ENCODE assay signal across 30 mouse cellular contexts in genomic region chr15:88370366-88370765, GRCm38 (mm10).
A peak's percentile ranks its signal among the peaks of the same experiment; 100 is the strongest.
DNase-seq lines count a peak whose midpoint lies in the region; ATAC-seq and TF ChIP-seq lines count a peak whose summit lies in the region.
"Had no signal": no experiment of that assay in that cellular context is flagged by ENCODE, and none has a peak within 500 bp of the region (broad histone marks: within the 10 kb centered on the region; RNA-seq: fewer than 3 reads in every experiment).

No protein-coding gene starts in this region.

- H3K4me2 ChIP-seq in forebrain, postnatal 0 days (ENCODE audit: low read depth): no peak overlapping the region
- H3K4me2 ChIP-seq: embryonic facial prominence, embryonic 13.5 days; forebrain, embryonic 15.5 days; heart, embryonic 12.5 days; hindbrain, embryonic 13.5 days; limb, embryonic 12.5 days; liver, embryonic 13.5 days; lung, embryonic 14.5 days; midbrain, embryonic 12.5 days; neural tube, embryonic 12.5 days had no signal

- no peaks in the 10 kb centered on the region for H3K36me3 ChIP-seq in forebrain, postnatal 0 days (ENCODE audit: insufficient read depth)
- H3K36me3 ChIP-seq: embryonic facial prominence, embryonic 13.5 days; forebrain, embryonic 10.5 days; forebrain, embryonic 15.5 days; heart, embryonic 12.5 days; hindbrain, embryonic 13.5 days; limb, embryonic 12.5 days; liver, embryonic 13.5 days; midbrain, embryonic 12.5 days; neural tube, embryonic 12.5 days had no signal

- WGBS in forebrain, postnatal 0 days: 79% methylated on average over 5 of the region's 5 CpGs

- no peak for ATAC-seq in forebrain, postnatal 0 days
- ATAC-seq: CD4-positive, CD25-positive, alpha-beta regulatory T cell, adult 4 months; forebrain, embryonic 15.5 days; intestine, embryonic 16.5 days had no signal

- no peaks in the 10 kb centered on the region for H3K9me3 ChIP-seq in forebrain, postnatal 0 days (ENCODE audit: low read length)
- H3K9me3 ChIP-seq: embryonic facial prominence, embryonic 13.5 days; forebrain, embryonic 10.5 days; forebrain, embryonic 15.5 days; heart, embryonic 12.5 days; hindbrain, embryonic 13.5 days; limb, embryonic 12.5 days; liver, embryonic 13.5 days; midbrain, embryonic 12.5 days; neural tube, embryonic 12.5 days had no signal

- no peak overlapping the region for H3K4me3 ChIP-seq in forebrain, postnatal 0 days (ENCODE audit: low read depth, low read length)
- H3K4me3 ChIP-seq: embryonic facial prominence, embryonic 13.5 days; forebrain, embryonic 10.5 days; forebrain, embryonic 15.5 days; heart, adult 2 months; heart, embryonic 12.5 days; hindbrain, embryonic 13.5 days; limb, embryonic 12.5 days; liver, embryonic 13.5 days; midbrain, embryonic 12.5 days; myocyte; neural tube, embryonic 12.5 days had no signal

- peak; percentile 39 to 60 for DNase-seq in cerebellum, postnatal 10 days
- no peak for DNase-seq in cerebellum, adult 9-10 months
- DNase-seq in kidney, adult 9 months: peak; percentile 30
- no peak for DNase-seq in kidney, postnatal 4 days
- DNase-seq in brain, adult 2 months (ENCODE audit: low read depth, low spot score): peak; percentile 36
- peak; percentile 22 to 61 for DNase-seq in cerebellum, postnatal 25 days
- no peak for DNase-seq in forebrain, postnatal 0 days
- DNase-seq: adrenal gland, postnatal 14 days; heart, adult 2 months; heart, postnatal 4 days; layer of hippocampus, adult 9-11 months; liver, embryonic 13.5 days; lung, embryonic 14.5 days; lung, postnatal 14 days; right cerebral cortex, adult 18-20 months; right cerebral cortex, postnatal 4 days; thymus, adult 18-20 months; thymus, postnatal 36 days had no signal

- no peak for TF ChIP-seq CTCF in forebrain, postnatal 0 days (IDR thresholded peaks at IDR 0.05; ENCODE audit: low read depth)

- H3K4me1 ChIP-seq in forebrain, postnatal 0 days (ENCODE audit: insufficient read depth): 0 out of 2 replicates have a peak, but pooled peaks cover 3% of the 10 kb centered on the region
- H3K4me1 ChIP-seq: embryonic facial prominence, embryonic 13.5 days; forebrain, embryonic 10.5 days; heart, embryonic 12.5 days; hindbrain, embryonic 13.5 days; liver, embryonic 13.5 days; midbrain, embryonic 12.5 days; neural tube, embryonic 12.5 days had no signal

- no peak overlapping the region for H3K27ac ChIP-seq in forebrain, postnatal 0 days (ENCODE audit: low read depth, low read length)
- H3K27ac ChIP-seq: embryonic facial prominence, embryonic 13.5 days; forebrain, embryonic 10.5 days; forebrain, embryonic 15.5 days; heart, adult 2 months; hindbrain, embryonic 13.5 days; limb, embryonic 12.5 days; liver, embryonic 13.5 days; midbrain, embryonic 12.5 days; neural tube, embryonic 12.5 days; stomach, postnatal 0 days had no signal

- no peaks in the 10 kb centered on the region; the same call in 1 of the 2 replicates for H3K27me3 ChIP-seq in forebrain, postnatal 0 days (ENCODE audit: insufficient read depth, low read length)
- H3K27me3 ChIP-seq: embryonic facial prominence, embryonic 13.5 days; forebrain, embryonic 15.5 days; heart, embryonic 12.5 days; limb, embryonic 12.5 days; liver, embryonic 13.5 days; midbrain, embryonic 12.5 days; neural tube, embryonic 12.5 days had no signal

- H3K9ac ChIP-seq in forebrain, postnatal 0 days: no peak overlapping the region
- H3K9ac ChIP-seq: embryonic facial prominence, embryonic 13.5 days; forebrain, embryonic 15.5 days; heart, embryonic 12.5 days; hindbrain, embryonic 13.5 days; limb, embryonic 12.5 days; liver, embryonic 13.5 days; lung, embryonic 14.5 days; midbrain, embryonic 12.5 days; neural tube, embryonic 12.5 days had no signal

Comparison
In these comparisons a context has a peak if more than half of its experiments do, and no peak if none do; other contexts are left out.
1. DNase-seq: peak in cerebellum, postnatal 10 days (2 of 2), kidney, adult 9 months (single experiment), brain, adult 2 months (single experiment) and cerebellum, postnatal 25 days (2 of 2); none in cerebellum, adult 9-10 months (single experiment), kidney, postnatal 4 days (0 of 2) and forebrain, postnatal 0 days (single experiment).